Mouse (Mus musculus): ENCODE data around the gene Soat2.

- no peak for TF ChIP-seq POLR2A (IDR thresholded peaks at IDR 0.05; ENCODE audit: insufficient read length, low read depth)
- no peak for TF ChIP-seq E2F4 (IDR thresholded peaks at IDR 0.05; ENCODE audit: insufficient read depth)
- peak; percentile 45 for TF ChIP-seq POLR2AphosphoS2 (IDR thresholded peaks at IDR 0.05; ENCODE audit: insufficient read length, low read depth)
- TF ChIP-seq TCF12 (IDR thresholded peaks at IDR 0.05; ENCODE audit: insufficient read depth, poor library complexity, severe bottlenecking) = no peak
- TF ChIP-seq MYOG (IDR thresholded peaks at IDR 0.05; ENCODE audit: control insufficient read depth in 1 of 3, insufficient read depth in 1 of 3, insufficient read length in 2 of 3, low read depth in 2 of 3) = no peak
- no peak for TF ChIP-seq CEBPB (IDR thresholded peaks at IDR 0.05; ENCODE audit: insufficient read depth, poor library complexity, severe bottlenecking)
- TF ChIP-seq USF1 (IDR thresholded peaks at IDR 0.05; ENCODE audit: low read depth) = no peak
- no peak for TF ChIP-seq SRF (IDR thresholded peaks at IDR 0.05; ENCODE audit: control insufficient read depth, insufficient read length, low read depth)
- no peak for TF ChIP-seq MAX (IDR thresholded peaks at IDR 0.05; ENCODE audit: low read depth)
- TF ChIP-seq MYOD1 (IDR thresholded peaks at IDR 0.05; ENCODE audit: control insufficient read depth in 1 of 3, insufficient read length in 2 of 3, low read depth in 2 of 3) = no peak
- no peak for TF ChIP-seq TCF3 (IDR thresholded peaks at IDR 0.05; ENCODE audit: insufficient read length, low read depth)
- no peak for TF ChIP-seq REST (IDR thresholded peaks at IDR 0.05; ENCODE audit: insufficient read depth, insufficient read length)
These were observed 37.5 kb upstream of the Soat2 start for GRCm38 (mm10) chr15:102112827-102113226.
